Mouse (Mus musculus): Measurements from ENCODE around the gene Capn11.
A peak's percentile ranks its signal among the peaks of the same experiment; 100 is the strongest.

Gene Capn11

DNA sequence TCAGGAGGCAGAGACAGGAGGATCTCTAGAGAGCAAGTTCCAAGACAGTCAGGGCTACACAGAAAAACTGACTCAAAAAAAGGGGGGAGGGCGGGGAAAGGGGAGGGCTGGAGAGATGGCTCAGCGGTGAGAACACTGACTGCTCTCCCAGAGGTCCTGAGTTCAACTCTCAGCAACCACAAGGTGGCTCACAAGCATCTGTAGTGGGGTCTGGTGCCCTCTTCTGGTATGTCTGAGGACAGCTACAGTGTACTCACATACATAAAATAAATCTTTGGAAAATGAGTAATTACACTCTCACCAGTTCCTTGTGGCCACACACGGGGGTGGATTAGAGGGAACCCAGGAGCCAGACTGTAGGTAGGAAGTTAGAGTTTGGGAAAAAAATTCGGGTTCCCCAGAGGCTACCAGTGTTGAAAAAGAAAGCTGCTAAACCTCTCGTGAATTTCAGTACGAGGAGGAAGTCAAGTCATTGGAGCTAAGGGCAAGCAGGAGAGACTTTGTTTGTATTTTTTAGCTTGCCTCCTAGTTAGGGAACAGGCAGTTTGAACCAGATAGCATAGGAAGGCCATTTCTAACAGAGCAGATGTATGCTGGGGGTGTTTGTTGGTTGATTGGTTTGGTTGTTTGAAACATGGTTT lies 76.3 kb downstream of the Capn11 start:
- no peak for DNase-seq (ENCODE audit: low spot score)

GRCm38 (mm10) chr17:45582188-45582587 lies 76.9 kb downstream of the Capn11 start:
- DNase-seq (ENCODE audit: low spot score) = no peak

DNA sequence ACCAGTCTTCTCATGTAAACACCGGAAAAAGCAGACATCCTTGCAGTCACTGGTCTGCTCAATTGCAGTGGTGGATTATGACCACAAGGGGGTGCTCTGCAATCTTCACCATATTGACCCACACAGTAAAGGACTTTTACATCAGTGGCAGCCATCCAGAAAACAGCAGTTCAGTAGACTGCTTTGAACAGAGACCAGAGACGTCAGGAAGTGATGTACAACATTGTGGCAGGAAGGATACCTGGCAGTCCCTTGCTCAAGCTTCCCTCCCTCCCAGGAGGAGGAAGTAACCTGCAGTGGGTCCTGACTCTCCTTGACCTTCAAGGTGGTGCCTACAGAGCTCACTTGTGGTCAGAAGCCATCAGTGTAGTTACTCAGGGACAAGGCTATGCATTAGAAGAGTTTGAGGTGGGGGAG lies 77.5 kb downstream of the Capn11 start:
- DNase-seq (ENCODE audit: low spot score) = peak; percentile 77

DNA sequence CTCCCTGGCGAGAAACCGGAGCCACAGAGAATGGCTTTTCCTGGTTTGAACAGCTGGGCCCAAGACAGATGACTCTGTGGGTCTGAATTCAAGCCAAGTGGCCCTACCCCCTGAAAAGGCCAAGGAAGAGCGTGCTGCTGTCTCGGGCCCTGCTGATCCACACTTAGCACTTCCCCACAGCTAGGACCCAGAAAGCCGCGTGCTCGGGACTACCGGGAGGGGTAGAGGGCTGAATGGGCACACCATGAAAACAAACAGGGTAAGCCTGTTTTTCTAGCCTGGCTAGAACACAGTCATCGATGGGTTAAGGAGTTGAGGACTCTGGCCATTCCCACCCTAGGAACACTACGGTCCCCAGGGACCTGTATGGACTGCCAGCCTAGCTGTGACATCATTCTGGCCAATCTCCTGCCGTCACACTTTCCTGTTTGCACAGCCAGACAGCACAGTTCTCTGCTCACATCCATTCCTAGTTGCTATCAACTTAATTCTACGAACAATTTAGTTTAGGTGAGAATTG lies 78.1 kb downstream of the Capn11 start:
- DNase-seq (ENCODE audit: low spot score) = no peak
